Mouse (Mus musculus): ENCODE data around the gene Agmat. TPM values are rescaled to one million over a fixed set of nuclear protein-coding genes. Genes with fewer than 3 reads are reported as not detected.

The Agmat gene
- polyA plus RNA-seq, 1 experiment from 2014 or later: 2.4 TPM

GRCm38 (mm10) chr4:141804105-141804504 is 57.6 kb downstream of the Agmat start:
- no peak for ATAC-seq (replicated peaks; ENCODE audit: low FRiP score)
- Histone ChIP-seq H3K9me3 (replicated peaks) (no peaks in the 10 kb centered on the region), H3K27me3 (no peaks in the 10 kb centered on the region), H3K4me3 (replicated peaks) (no peak overlapping the region), H3K4me2 (no peak overlapping the region), H3K36me3 (peaks cover 65% of the 10 kb centered on the region), H3K27ac (no peak overlapping the region), H3K4me1 (no peaks in the 10 kb centered on the region), H3K9ac (no peak overlapping the region)
- 89% methylated on average over 4 of the region's 4 CpGs for WGBS

GRCm38 (mm10) chr4:141805886-141806285 is 59.4 kb downstream of the Agmat start:
- WGBS: 95% methylated on average over 8 of the region's 8 CpGs

More at GRCm38 (mm10) chr4:141805886-141806285, 59.4 kb downstream of the Agmat start:
- Histone ChIP-seq H3K27me3 (no peaks in the 10 kb centered on the region), H3K36me3 (peaks cover 83% of the 10 kb centered on the region), H3K27ac (no peak overlapping the region), H3K9me3 (replicated peaks) (no peaks in the 10 kb centered on the region), H3K9ac (no peak overlapping the region), H3K4me1 (no peaks in the 10 kb centered on the region), H3K4me2 (no peak overlapping the region), H3K4me3 (replicated peaks) (no peak overlapping the region)
- ATAC-seq (replicated peaks; ENCODE audit: low FRiP score): no peak

Other genes starting within 250 kb of the Agmat start
- gene Spen, start 208.1 kb upstream of the Agmat start, polyA plus RNA-seq (2015; fragmentation: Nextera tagmentation; extraction: Ambion mirVana): 10.3 and 11.1 TPM in 2 replicates
- gene Fblim1, start 140.6 kb upstream of the Agmat start, polyA plus RNA-seq (2015; fragmentation: Nextera tagmentation; extraction: Ambion mirVana): 71.4 and 81.3 TPM in 2 replicates
- gene Tmem82, start 128.0 kb upstream of the Agmat start, polyA plus RNA-seq (2015; fragmentation: Nextera tagmentation; extraction: Ambion mirVana): 2.7 and 3.1 TPM in 2 replicates
- gene Slc25a34, start 122.9 kb upstream of the Agmat start, polyA plus RNA-seq (2015; fragmentation: Nextera tagmentation; extraction: Ambion mirVana): 0.27 and 0.49 TPM in 2 replicates
- 4.7 and 6.8 TPM in 2 replicates for gene Plekhm2, start 81.8 kb upstream of the Agmat start, polyA plus RNA-seq (2015; fragmentation: Nextera tagmentation; extraction: Ambion mirVana)
- gene Rsc1a1, start 61.1 kb upstream of the Agmat start, polyA plus RNA-seq (2015; fragmentation: Nextera tagmentation; extraction: Ambion mirVana): not detected in 2 replicates
- gene Ddi2, start 23.3 kb upstream of the Agmat start, polyA plus RNA-seq (2015; fragmentation: Nextera tagmentation; extraction: Ambion mirVana): 20.3 and 21.8 TPM in 2 replicates
- 5.2 and 5.5 TPM in 2 replicates for gene Dnajc16, start 44.3 kb downstream of the Agmat start, polyA plus RNA-seq (2015; fragmentation: Nextera tagmentation; extraction: Ambion mirVana)
- gene Casp9, start 46.9 kb downstream of the Agmat start, polyA plus RNA-seq (2015; fragmentation: Nextera tagmentation; extraction: Ambion mirVana): 23.7 and 25.8 TPM in 2 replicates
- gene Cela2a, start 79.5 kb downstream of the Agmat start, polyA plus RNA-seq (2015; fragmentation: Nextera tagmentation; extraction: Ambion mirVana): 0.19 TPM in 1 of 2 replicates, not detected in the other
- gene Ctrc, start 99.7 kb downstream of the Agmat start, polyA plus RNA-seq (2015; fragmentation: Nextera tagmentation; extraction: Ambion mirVana): not detected in 2 replicates
- 53.9 and 56.7 TPM in 2 replicates for gene Efhd2, start 128.2 kb downstream of the Agmat start, polyA plus RNA-seq (2015; fragmentation: Nextera tagmentation; extraction: Ambion mirVana)

All from kidney, embryonic 15.5 days (tissue).